Mouse (Mus musculus) gastrocnemius, postnatal 14 days (tissue): ENCODE measurements around the gene Nol12. TPM values are rescaled to one million over a fixed set of nuclear protein-coding genes. Genes with fewer than 3 reads are reported as not detected.

ENCODE experiments used
- DNase-seq: peaks from one replicate; pipeline ENCODE4 v3.0.0; 2021; ENCODE audit warnings: mixed read lengths
- intact Hi-C: fragments of 180-260 bp; cut with DNase I; formaldehyde crosslinking; loops from one replicate; pipeline ENCODE4 v1.15.1; 2025; ENCODE audit warnings: low total_unique reads
- microRNA-seq, 2 experiments: library from miRNA; unstranded; fragments of <30 nt; microRNA quantifications; one replicate each; pipeline ENCODE4 v1.2.0; 2021
- total RNA-seq, 2 experiments: library from RNA; stranded (reverse); gene quantifications; 2 replicates each; pipeline ENCODE4 v1.2.3; 2021

Nol12 gene
- total RNA-seq, 2 experiments from 2014 or later = 28.3 to 30.3 TPM

- peak; percentile 81 for DNase-seq
- intact Hi-C loops = no loop called here
Measured at GRCm38 (mm10) chr15:78986536-78987220, 51.9 kb downstream of the Nol12 start.

- DNase-seq = peak; percentile 60
- intact Hi-C loops = no loop called here
Measured at GRCm38 (mm10) chr15:78988499-78988971, 53.8 kb downstream of the Nol12 start.

GRCm38 (mm10) chr15:78989152-78990092 is 54.7 kb downstream of the Nol12 start:
- intact Hi-C loops = no loop called here
- DNase-seq = no peak

- no peak for DNase-seq
- intact Hi-C loops = no loop called here
Measured at GRCm38 (mm10) chr15:78990093-78990463, 55.3 kb downstream of the Nol12 start.

- intact Hi-C loops = no loop called here
- no peak for DNase-seq
Measured at GRCm38 (mm10) chr15:78990970-78991525, 56.3 kb downstream of the Nol12 start.

- intact Hi-C loops = no loop called here
- no peak for DNase-seq
Measured at GRCm38 (mm10) chr15:78992235-78992634, 57.5 kb downstream of the Nol12 start.

GRCm38 (mm10) chr15:78992925-78993324 is 58.2 kb downstream of the Nol12 start:
- no peak for DNase-seq
- intact Hi-C loops = no loop called here

Small RNAs within 50 kb of the gene (microRNA-seq; reads per million reads assigned to microRNA genes)
- 0 to 0.32 reads per million in 2 experiments for gene Mir6955

Other genes with a start within 250 kb of the Nol12 start
- under 1 TPM; 0.07 to 0.62 TPM for gene Elfn2, start 216.2 kb upstream of the Nol12 start, total RNA-seq
- 1 to 10 TPM; 5.6 to 7.1 TPM for gene Mfng, start 161.5 kb upstream of the Nol12 start, total RNA-seq
- gene Card10, start 131.9 kb upstream of the Nol12 start, total RNA-seq = 1 to 10 TPM; 9.6 to 9.7 TPM
- 10 to 100 TPM; 22.7 to 23.6 TPM for gene Cdc42ep1, start 92.3 kb upstream of the Nol12 start, total RNA-seq
- gene Lgals2, start 79.4 kb upstream of the Nol12 start, total RNA-seq = not detected
- gene Gga1, start 57.7 kb upstream of the Nol12 start, total RNA-seq = 10 to 100 TPM; 28.0 to 28.2 TPM
- not detected for gene Gm49510, start 35.3 kb upstream of the Nol12 start, total RNA-seq
- 1 to 10 TPM; 3.3 to 3.6 TPM for gene Sh3bp1, start 35.2 kb upstream of the Nol12 start, total RNA-seq
- 1 to 10 TPM; 4.8 to 6.8 TPM for gene Pdxp, start 21.0 kb upstream of the Nol12 start, total RNA-seq
- 100 to 1,000 TPM; 398 to 459 TPM for gene Lgals1, start 8.2 kb upstream of the Nol12 start, total RNA-seq
- gene Triobp, start 12.8 kb downstream of the Nol12 start, total RNA-seq = 10 to 100 TPM; 57.9 to 80.0 TPM
- 100 to 1,000 TPM; 129 to 164 TPM for gene H1f0, start 93.5 kb downstream of the Nol12 start, total RNA-seq
- gene Galr3, start 107.0 kb downstream of the Nol12 start, total RNA-seq = under 1 TPM in 1 of 2 experiments, not detected in 1; 0.23 TPM
- 1 to 10 TPM; 5.4 to 6.1 TPM for gene Ankrd54, start 128.0 kb downstream of the Nol12 start, total RNA-seq
- 10 to 100 TPM; 65.8 to 69.7 TPM for gene Eif3l, start 140.2 kb downstream of the Nol12 start, total RNA-seq
- gene Micall1, start 174.0 kb downstream of the Nol12 start, total RNA-seq = 10 to 100 TPM; 14.4 to 15.8 TPM
- 10 to 100 TPM; 62.4 to 74.9 TPM for gene Polr2f, start 206.1 kb downstream of the Nol12 start, total RNA-seq
- 1 to 10 TPM in 1 of 2 experiments, under 1 TPM in 1; 0.43 to 1.1 TPM for gene 1700088E04Rik, start 206.3 kb downstream of the Nol12 start, total RNA-seq
- gene Sox10, start 230.3 kb downstream of the Nol12 start, total RNA-seq = 1 to 10 TPM; 2.3 to 6.5 TPM